Mouse (Mus musculus) olfactory bulb, adult 2 months (tissue): ENCODE measurements around the gene Hs6st1. TPM values are rescaled to one million over a fixed set of nuclear protein-coding genes. Genes with fewer than 3 reads are reported as not detected.

Experiments
- H3K27ac ChIP-seq: fragments of 200-500 bp; 2 replicates; pipeline ENCODE4 v1.5.1; 2012; ENCODE audit warnings: low read depth, low read length; ENCODE audit not compliant: insufficient read depth
- H3K4me1 ChIP-seq: fragments of 200-500 bp; 2 replicates; pipeline ENCODE4 v1.6.1; 2012; ENCODE audit warnings: low read length; ENCODE audit not compliant: control insufficient read depth, insufficient read depth
- H3K4me3 ChIP-seq: fragments of 200-500 bp; 2 replicates; pipeline ENCODE4 v1.5.1; 2012; ENCODE audit warnings: mild to moderate bottlenecking, low read depth, low read length, moderate library complexity; ENCODE audit not compliant: insufficient read depth
- CTCF ChIP-seq: fragments of 200-500 bp; IDR thresholded peaks from 2 replicates; pipeline ENCODE4 v1.5.1; 2012; ENCODE audit warnings: low read depth, mild to moderate bottlenecking, low read length, moderate library complexity; ENCODE audit not compliant: insufficient read depth
- POLR2A ChIP-seq: fragments of 200-500 bp; IDR thresholded peaks from 2 replicates; pipeline ENCODE4 v1.6.1; 2012; ENCODE audit warnings: mild to moderate bottlenecking, low read depth, low read length, moderate library complexity; ENCODE audit not compliant: insufficient read depth
- WGBS: fragments of 180-500 bp; shearing (Covaris S2); methylation state at CpG from one replicate; pipeline ENCODE4 v1.1.7; 2018; 5-methylcytosine and 5-hydroxymethylcytosine counted together
- polyA plus RNA-seq: library from polyadenylated mRNA; stranded (reverse); fragments of >200 nt; gene quantifications from 2 replicates; pipeline ENCODE4 v1.2.4, GENCODE M21; 2012; ENCODE audit warnings: low replicate concordance; ENCODE audit not compliant: missing spikeins, insufficient read depth, insufficient read length

The Hs6st1 gene
- polyA plus RNA-seq, 1 experiment, result not detected

- TF ChIP-seq CTCF (no peak), POLR2A (no peak)
- Histone ChIP-seq H3K4me3 (no peak overlapping the region), H3K27ac (no peak overlapping the region), H3K4me1 (peaks cover 14% of the 10 kb centered on the region)
- 93% methylated on average over 2 of the region's 2 CpGs for WGBS
These were observed 4.6 kb upstream of the Hs6st1 start for GRCm38 (mm10) chr1:36063641-36063955.

DNA sequence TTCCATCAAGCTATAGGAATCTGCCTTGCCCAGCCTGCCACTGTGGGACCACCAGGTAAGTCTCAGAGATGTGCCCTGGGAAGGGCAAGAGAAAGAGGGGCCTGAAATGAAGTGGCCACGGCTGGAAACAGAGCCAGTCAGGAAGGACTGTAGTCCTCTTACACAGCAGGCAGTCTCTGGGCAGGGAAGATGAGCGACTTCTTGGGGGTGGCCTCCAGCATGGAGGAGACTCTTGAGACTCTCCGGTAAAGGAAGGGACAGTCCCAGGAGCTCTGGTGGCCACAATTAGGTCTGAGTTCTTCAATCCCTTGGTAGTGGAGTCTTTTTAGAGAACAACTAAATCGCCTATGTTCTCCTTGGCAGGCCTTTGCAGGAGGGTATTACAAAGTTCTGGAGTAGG, 4.0 kb upstream of the Hs6st1 start:
- peaks cover 15% of the 10 kb centered on the region for H3K4me1 ChIP-seq
- no peak overlapping the region for H3K27ac ChIP-seq
- H3K4me3 ChIP-seq, result no peak overlapping the region
- no peak for TF ChIP-seq POLR2A
- TF ChIP-seq CTCF, result no peak
- 61% methylated on average over 4 of the region's 4 CpGs for WGBS

DNA sequence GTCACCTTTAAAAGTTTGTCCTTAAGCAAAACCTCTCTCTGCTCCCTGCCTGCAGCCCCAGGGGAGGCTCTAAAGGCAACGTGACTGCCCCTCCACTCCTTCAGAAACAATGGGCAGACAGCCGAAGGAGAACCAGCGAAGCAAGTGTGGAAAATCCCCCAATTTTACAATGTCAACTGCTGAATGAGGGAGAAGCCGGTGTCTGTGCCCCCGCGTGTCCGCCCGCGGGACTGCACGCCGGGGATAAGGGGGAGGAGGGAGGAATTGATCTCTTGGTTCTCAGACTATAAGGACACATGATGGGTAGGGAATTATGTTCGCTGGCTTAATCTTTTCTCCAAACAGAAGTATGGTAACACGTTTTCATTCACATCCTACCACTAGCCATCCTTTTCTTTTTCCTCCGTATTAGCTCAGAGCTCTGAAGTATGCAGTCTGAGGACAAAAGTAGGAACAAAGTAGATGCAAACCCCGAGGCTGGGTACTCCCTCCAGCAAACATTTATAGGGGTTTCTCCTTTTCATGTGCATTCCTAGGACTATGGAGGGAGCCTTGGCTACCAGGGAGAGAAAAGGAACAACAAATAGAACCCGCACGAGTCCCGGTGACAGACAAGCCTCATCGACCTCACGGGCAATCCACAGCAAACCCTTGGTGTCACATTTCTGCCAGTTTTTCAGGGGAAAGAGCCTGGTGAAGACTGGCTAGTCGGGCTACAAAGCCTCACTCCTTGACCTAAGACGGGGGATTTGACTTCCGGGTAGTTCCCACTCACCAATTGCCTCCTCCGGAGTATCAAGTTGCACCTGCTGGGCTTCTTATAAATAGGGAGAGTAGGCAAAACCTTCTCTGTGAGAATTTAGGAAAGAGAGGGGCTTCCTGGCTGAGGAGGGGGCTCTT, 3.1 kb upstream of the Hs6st1 start:
- peak; percentile 70 for TF ChIP-seq CTCF
- TF ChIP-seq POLR2A, result no peak
- 2% methylated on average over 24 of the region's 24 CpGs for WGBS
- Histone ChIP-seq H3K27ac (peak overlapping the region; percentile 1; the same call in 1 of the 2 replicates), H3K4me1 (peaks cover 23% of the 10 kb centered on the region), H3K4me3 (peak overlapping the region; percentile 41)

DNA sequence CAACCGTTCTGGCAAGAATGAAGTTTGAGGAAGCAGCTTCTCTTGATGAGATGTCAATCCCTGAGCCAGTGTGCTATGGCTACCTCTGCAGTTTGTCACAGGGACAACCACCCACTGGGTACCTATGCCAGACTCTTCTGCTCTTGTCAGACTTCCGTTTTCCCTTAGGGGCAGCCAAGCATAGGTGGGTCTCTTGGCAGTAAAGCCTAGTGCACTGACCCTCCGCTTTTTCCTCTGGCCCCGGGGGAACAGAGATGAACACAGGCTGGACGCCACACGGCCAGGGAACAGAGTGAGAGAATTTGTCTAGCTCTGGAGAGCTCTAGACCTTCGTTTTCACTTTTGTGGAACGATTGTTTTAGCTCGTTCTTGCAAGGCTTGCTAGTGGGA, 2.4 kb upstream of the Hs6st1 start:
- peaks cover 30% of the 10 kb centered on the region for H3K4me1 ChIP-seq
- H3K4me3 ChIP-seq, result no peak overlapping the region
- 77% methylated on average over 9 of the region's 9 CpGs for WGBS
- H3K27ac ChIP-seq, result no peak overlapping the region
- TF ChIP-seq POLR2A, result no peak
- no peak for TF ChIP-seq CTCF

DNA sequence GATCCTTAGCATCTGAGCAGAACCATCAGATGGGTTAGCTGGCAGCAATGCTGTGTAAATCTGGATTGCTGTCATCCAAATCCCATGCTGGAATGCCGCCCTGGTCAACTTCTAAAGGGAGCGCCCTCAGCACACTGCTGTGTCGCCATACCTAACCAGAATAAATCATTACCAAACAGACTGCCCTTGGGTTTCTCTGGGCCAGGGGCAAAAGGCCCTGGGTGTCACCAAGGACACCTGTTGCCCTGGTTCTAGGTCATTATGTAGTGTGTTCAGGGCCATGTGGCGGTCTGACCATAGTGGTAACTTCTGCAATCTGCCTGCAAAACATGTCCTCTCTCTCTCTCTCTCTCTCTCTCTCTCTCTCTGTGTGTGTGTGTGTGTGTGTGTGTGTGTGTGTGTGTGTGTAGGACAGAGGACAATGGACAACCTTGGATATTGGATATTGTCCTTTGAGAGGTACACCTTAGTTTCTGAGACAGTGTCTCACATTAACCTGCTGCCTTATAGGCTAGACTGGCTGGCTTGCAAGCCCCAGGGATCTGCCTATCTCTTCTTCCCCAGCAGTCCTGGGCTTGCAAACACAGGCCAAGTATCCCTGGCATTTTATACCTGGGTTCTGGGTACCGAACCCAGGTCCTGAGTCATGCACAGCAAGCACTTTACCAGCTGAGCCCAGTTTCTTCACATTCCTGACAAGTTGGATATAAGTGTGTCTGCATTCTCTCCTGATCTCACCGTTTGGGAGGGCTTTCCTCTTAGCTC, 1.8 kb upstream of the Hs6st1 start:
- Histone ChIP-seq H3K27ac (no peak overlapping the region), H3K4me1 (peaks cover 36% of the 10 kb centered on the region), H3K4me3 (no peak overlapping the region)
- TF ChIP-seq POLR2A (no peak), CTCF (no peak)
- 96% methylated on average over 6 of the region's 6 CpGs for WGBS

- TF ChIP-seq POLR2A (no peak), CTCF (no peak)
- no peak overlapping the region for H3K4me3 ChIP-seq
- 92% methylated on average over 4 of the region's 4 CpGs for WGBS
- no peak overlapping the region for H3K27ac ChIP-seq
- H3K4me1 ChIP-seq, result peaks cover 42% of the 10 kb centered on the region
These were observed 999 bp upstream of the Hs6st1 start for GRCm38 (mm10) chr1:36067201-36067600.

GRCm38 (mm10) chr1:36067611-36068010, 589 bp upstream of the Hs6st1 start:
- 34% methylated on average over 12 of the region's 12 CpGs for WGBS
- peak overlapping the region; percentile 80 for H3K4me3 ChIP-seq
- peak overlapping the region; percentile 84 for H3K27ac ChIP-seq
- TF ChIP-seq POLR2A (no peak), CTCF (no peak)
- peaks cover 42% of the 10 kb centered on the region for H3K4me1 ChIP-seq

DNA sequence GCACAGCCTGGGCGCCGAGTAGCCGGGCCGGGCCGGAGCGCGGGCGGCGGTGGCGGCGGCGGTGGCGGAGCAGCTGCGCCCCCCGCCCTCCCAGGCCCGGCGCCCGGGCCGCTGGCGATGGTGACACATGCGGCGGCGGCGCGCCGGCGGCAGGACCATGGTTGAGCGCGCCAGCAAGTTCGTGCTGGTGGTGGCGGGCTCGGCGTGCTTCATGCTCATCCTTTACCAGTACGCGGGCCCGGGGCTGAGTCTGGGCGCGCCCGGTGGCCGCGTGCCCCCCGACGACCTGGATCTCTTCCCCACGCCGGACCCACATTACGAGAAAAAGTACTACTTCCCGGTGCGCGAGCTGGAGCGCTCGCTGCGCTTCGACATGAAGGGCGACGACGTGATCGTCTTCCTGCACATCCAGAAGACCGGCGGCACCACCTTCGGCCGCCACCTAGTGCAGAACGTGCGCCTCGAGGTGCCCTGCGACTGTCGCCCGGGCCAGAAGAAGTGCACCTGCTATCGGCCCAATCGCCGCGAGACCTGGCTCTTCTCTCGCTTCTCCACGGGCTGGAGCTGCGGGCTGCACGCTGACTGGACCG, 426 bp downstream of the Hs6st1 start:
- Histone ChIP-seq H3K27ac (no peak overlapping the region), H3K4me3 (peak overlapping the region; percentile 80), H3K4me1 (peaks cover 44% of the 10 kb centered on the region)
- no peak for TF ChIP-seq POLR2A
- WGBS, result 2% methylated on average over 76 of the region's 76 CpGs

- peaks cover 41% of the 10 kb centered on the region for H3K4me1 ChIP-seq
- no peak overlapping the region for H3K27ac ChIP-seq
- TF ChIP-seq CTCF (no peak), POLR2A (no peak)
- WGBS, result 6% methylated on average over 13 of the region's 13 CpGs
- H3K4me3 ChIP-seq, result peak overlapping the region; percentile 80
These were observed 1.1 kb downstream of the Hs6st1 start for GRCm38 (mm10) chr1:36069291-36069771.
